Mouse (Mus musculus) kidney, postnatal 10 days (tissue): ENCODE data around the gene Dusp23.

ENCODE experiments used
- DNase-seq: peaks from one replicate; pipeline ENCODE4 v3.0.0; 2021; ENCODE audit warnings: mixed read lengths

Dusp23 gene

GRCm38 (mm10) chr1:172619235-172619634 is 13.5 kb downstream of the Dusp23 start:
- DNase-seq = peak; percentile 89

DNA sequence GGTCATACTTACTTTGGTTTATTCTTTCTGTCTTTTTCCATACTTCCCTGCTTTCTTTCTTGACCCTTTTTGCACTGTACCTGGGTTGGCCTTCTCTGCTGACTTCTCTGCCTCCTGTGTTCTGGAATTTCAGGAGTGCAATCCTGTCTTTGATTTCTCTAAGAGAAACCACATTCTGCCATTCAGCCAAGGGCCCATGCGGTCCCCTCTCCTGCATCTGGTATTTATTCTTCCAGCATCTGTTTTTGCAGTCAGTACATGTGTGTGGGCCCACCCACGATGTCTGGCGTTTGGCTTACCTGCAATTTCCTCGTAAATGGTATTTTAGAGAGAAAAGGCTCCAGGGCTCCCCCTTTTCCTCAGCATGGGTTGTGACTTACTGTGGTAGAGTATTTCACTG is 14.6 kb downstream of the Dusp23 start:
- no peak for DNase-seq

- no peak for DNase-seq
These were observed 15.2 kb downstream of the Dusp23 start for GRCm38 (mm10) chr1:172617365-172618076.

GRCm38 (mm10) chr1:172616537-172617300 is 16.0 kb downstream of the Dusp23 start:
- DNase-seq = peak; percentile 28

DNA sequence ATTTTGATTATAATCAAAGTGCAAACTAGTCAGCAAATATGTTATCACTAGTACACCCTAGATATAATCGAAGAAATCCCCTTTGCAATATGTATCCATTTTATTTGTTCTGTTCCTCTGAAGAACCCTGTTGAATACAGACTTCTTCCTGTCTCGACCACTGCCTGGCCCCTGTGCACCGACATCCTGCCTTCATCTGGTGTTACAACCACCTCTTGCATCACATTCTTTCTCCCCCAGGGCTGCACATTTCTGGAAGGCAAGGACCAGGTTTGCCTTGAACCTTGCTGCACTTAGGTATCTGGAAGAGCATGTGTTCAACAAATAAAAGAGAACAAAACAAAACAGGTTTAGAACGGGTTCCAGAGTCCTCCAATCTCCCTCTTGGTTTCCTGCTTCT is 17.4 kb downstream of the Dusp23 start:
- no peak for DNase-seq

DNA sequence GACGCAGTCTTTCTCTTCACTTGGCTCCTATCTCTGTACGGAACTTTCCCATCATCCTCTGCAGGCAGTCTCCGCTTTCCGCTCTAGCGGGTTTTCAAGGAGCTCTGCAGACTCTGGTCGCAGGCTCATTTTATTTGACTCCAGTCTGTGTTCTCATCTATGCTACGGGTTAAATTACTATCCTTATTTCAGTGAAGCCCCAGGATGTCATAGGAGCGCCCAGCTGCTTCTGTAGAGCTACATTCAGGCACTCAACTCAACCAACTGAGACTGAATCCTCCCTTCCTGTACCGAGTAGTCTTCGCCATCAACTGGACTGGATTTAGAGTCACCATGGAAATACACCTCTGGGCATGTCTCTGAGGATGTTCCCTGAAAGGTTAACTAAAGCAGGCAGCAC is 18.1 kb downstream of the Dusp23 start:
- DNase-seq = no peak

DNA sequence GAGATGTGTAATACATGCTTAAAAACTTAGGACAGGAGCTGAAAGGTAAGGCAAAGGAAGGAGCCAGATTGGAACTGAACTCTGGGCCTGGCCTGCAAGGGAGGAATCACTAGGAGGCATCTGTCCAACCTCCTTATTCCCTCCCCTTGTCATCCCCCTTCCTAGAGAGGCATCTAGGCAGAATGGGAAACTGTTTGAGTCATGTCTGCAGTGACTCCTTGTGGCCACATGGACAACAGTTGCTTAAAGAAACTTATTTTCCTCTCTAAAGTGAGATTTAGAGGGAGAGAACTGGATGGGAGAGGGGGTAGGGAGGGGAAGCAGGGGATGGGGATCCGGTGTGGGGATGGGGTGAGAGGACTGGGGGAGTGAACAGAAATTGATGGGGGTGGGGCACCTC is 20.0 kb downstream of the Dusp23 start:
- DNase-seq = peak; percentile 28

GRCm38 (mm10) chr1:172611304-172611703 is 21.5 kb downstream of the Dusp23 start:
- DNase-seq = no peak

- DNase-seq = no peak
These were observed 30.4 kb downstream of the Dusp23 start, which contains the start of gene Fcrl6 for GRCm38 (mm10) chr1:172602326-172602725. TSS of gene Fcrl6 (minus strand) at chr1:172602551.

- DNase-seq = peak; percentile 67
These were observed 38.3 kb downstream of the Dusp23 start for GRCm38 (mm10) chr1:172594495-172594894.

- DNase-seq = no peak
These were observed 38.8 kb downstream of the Dusp23 start for GRCm38 (mm10) chr1:172593956-172594355.

- no peak for DNase-seq
These were observed 39.4 kb downstream of the Dusp23 start for GRCm38 (mm10) chr1:172593321-172593720.

DNA sequence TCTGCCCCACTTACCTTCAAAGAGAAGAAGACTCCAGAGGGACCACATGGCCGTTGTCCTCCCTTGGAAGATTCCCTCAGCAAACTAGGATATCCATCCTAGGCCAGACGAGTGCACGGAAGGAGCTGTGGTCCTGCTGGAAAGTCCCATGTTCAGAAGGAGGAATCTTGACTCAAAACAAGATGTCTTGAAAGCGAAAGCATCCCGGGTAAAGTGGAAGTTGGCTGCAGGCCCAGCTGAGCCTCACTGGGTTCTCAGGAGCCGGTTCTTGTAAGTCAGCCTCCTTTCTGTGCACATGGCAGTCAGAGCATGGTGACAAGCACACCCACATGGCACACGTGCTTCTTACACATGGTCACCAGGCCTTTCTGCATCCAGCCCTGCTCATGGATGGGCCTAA is 42.4 kb downstream of the Dusp23 start, which contains the start of gene Slamf8:
Gene Slamf8, minus strand, starts transcription at position 184 of the 400 bp plus-strand sequence.
- peak; percentile 44 for DNase-seq

DNA sequence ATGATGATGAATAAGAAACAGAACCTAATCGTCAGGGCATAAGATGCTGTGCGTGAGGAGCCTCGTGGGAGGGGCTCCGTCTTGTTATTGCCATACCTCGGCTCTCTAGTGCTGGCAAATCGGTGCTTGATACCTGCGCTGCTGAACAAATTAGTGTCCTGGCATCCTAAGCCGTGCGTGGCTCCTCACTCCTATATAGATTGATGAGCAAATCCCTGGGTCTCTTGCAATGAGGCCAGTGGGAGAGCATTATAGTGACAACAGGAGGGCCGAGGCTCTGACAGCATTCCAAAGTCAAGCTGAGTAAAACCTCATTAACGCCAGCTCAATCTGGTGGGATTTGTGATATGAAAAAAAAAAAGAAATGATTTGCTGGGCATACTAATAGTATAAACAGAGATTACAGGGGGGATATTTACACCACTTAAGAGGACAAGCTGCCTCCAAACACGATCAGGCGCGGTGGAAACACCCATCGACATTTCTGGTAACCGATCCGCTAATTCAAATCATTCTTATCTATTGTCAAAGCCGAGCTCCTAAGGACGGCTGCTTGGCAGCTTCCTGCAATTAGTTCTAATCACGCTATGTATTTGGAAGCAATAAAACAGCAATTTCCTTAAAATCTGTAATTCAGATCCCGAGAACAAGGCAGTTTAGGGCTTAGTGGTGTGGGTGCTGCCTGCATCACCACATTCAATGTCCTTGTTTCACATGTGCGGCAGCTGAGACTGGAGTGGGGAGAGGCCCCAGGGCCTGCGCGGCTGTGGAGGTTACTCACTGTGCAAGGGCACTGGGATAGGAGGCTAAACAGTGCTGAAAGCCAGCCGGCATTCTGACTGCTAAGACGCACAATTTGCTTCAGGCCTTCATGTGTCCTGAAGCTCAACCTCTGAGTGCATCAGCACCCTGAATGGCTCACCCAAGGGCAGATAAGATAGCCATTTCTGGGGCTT is 46.9 kb downstream of the Dusp23 start:
- DNase-seq = no peak

- DNase-seq = no peak
These were observed 47.7 kb downstream of the Dusp23 start for GRCm38 (mm10) chr1:172585026-172585425.

DNA sequence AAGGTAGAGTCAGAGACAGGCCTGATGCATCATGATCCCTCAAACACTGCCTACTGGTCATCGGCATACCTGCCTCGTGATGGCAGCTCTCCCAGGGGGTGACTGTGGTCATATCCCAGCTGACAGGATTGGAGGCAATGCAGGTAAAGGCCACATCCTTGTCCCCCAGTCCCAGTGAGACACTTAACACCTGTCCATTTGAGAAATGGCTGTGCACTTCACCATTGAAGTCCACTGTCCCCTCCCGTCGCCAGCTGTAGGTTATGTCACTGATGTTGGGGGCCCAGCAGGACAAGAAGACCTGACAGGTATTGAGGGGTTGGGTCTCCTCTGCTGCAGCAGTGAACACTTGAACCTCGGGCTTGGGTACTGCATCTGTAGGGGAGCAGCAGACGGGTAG is 48.5 kb downstream of the Dusp23 start:
- DNase-seq = no peak

GRCm38 (mm10) chr1:172582436-172582835 is 50.3 kb downstream of the Dusp23 start:
- DNase-seq = no peak
